Mouse (Mus musculus): ENCODE results near the gene Osbp. TPM values are rescaled to one million over a fixed set of nuclear protein-coding genes. Genes with fewer than 3 reads are reported as not detected.

Gene Osbp
- polyA plus RNA-seq, 1 experiment from 2014 or later: 6.6 TPM

- H3K9ac ChIP-seq (ENCODE audit: low read length): peak overlapping the region; percentile 54
- no peaks in the 10 kb centered on the region for H3K9me3 ChIP-seq (ENCODE audit: control insufficient read depth, low read length)
- peak overlapping the region; percentile 70 for H3K4me2 ChIP-seq (ENCODE audit: low read depth, low read length, severe bottlenecking)
- H3K36me3 ChIP-seq (ENCODE audit: control insufficient read depth, insufficient read depth, low read length): no peaks in the 10 kb centered on the region
- no peaks in the 10 kb centered on the region for H3K4me1 ChIP-seq (replicated peaks; ENCODE audit: control insufficient read depth, insufficient read depth, low read length)
- ATAC-seq (replicated peaks; ENCODE audit: low FRiP score): peak; percentile 77
- WGBS: under 1% methylated on average over 41 of the region's 41 CpGs
- peak overlapping the region; percentile 44 for H3K4me3 ChIP-seq (ENCODE audit: low read depth, low read length)
- H3K27me3 ChIP-seq (ENCODE audit: control insufficient read depth, insufficient read depth, low read length): no peaks in the 10 kb centered on the region
- peak; percentile 93 for DNase-seq (ENCODE audit: low spot score)
- no peak overlapping the region for H3K27ac ChIP-seq (ENCODE audit: low read depth, low read length)
These were observed 39.9 kb downstream of the Osbp start for GRCm38 (mm10) chr19:12005376-12006360.

GRCm38 (mm10) chr19:12006361-12006947 is 40.7 kb downstream of the Osbp start:
- WGBS: under 1% methylated on average over 17 of the region's 17 CpGs
- H3K27ac ChIP-seq (ENCODE audit: low read depth, low read length): no peak overlapping the region
- H3K9me3 ChIP-seq (ENCODE audit: control insufficient read depth, low read length): no peaks in the 10 kb centered on the region
- no peaks in the 10 kb centered on the region for H3K4me1 ChIP-seq (replicated peaks; ENCODE audit: control insufficient read depth, insufficient read depth, low read length)
- H3K4me3 ChIP-seq (ENCODE audit: low read depth, low read length): peak overlapping the region; percentile 44
- no peaks in the 10 kb centered on the region for H3K36me3 ChIP-seq (ENCODE audit: control insufficient read depth, insufficient read depth, low read length)
- peak overlapping the region; percentile 54 for H3K9ac ChIP-seq (ENCODE audit: low read length)
- DNase-seq (ENCODE audit: low spot score) (peak; percentile 55), ATAC-seq (replicated peaks; ENCODE audit: low FRiP score) (no peak)
- H3K4me2 ChIP-seq (ENCODE audit: low read depth, low read length, severe bottlenecking): peak overlapping the region; percentile 70
- no peaks in the 10 kb centered on the region for H3K27me3 ChIP-seq (ENCODE audit: control insufficient read depth, insufficient read depth, low read length)

- WGBS: 9% methylated on average over 17 of the region's 17 CpGs
- no peak for ATAC-seq (replicated peaks; ENCODE audit: low FRiP score)
- Histone ChIP-seq H3K27ac (ENCODE audit: low read depth, low read length) (no peak overlapping the region), H3K9me3 (ENCODE audit: control insufficient read depth, low read length) (no peaks in the 10 kb centered on the region), H3K9ac (ENCODE audit: low read length) (0 out of 2 replicates have a peak overlapping the region, but pooled peaks have one; percentile 2), H3K27me3 (ENCODE audit: control insufficient read depth, insufficient read depth, low read length) (no peaks in the 10 kb centered on the region), H3K4me2 (ENCODE audit: low read depth, low read length, severe bottlenecking) (peak overlapping the region; percentile 70), H3K4me1 (replicated peaks; ENCODE audit: control insufficient read depth, insufficient read depth, low read length) (no peaks in the 10 kb centered on the region), H3K36me3 (ENCODE audit: control insufficient read depth, insufficient read depth, low read length) (no peaks in the 10 kb centered on the region), H3K4me3 (ENCODE audit: low read depth, low read length) (peak overlapping the region; percentile 44)
- peak; percentile 78 for DNase-seq (ENCODE audit: low spot score)
These were observed 41.6 kb downstream of the Osbp start for GRCm38 (mm10) chr19:12007105-12007931.

- WGBS: 19% methylated on average over 17 of the region's 17 CpGs
These were observed 43.0 kb downstream of the Osbp start for GRCm38 (mm10) chr19:12008410-12009380.

GRCm38 (mm10) chr19:12009501-12010280 is 44.0 kb downstream of the Osbp start:
- no peaks in the 10 kb centered on the region for H3K4me1 ChIP-seq (replicated peaks; ENCODE audit: control insufficient read depth, insufficient read depth, low read length)
- peak overlapping the region; percentile 71 for H3K9ac ChIP-seq (ENCODE audit: low read length)
- no peaks in the 10 kb centered on the region for H3K36me3 ChIP-seq (ENCODE audit: control insufficient read depth, insufficient read depth, low read length)
- under 1% methylated on average over 24 of the region's 24 CpGs for WGBS
- H3K4me2 ChIP-seq (ENCODE audit: low read depth, low read length, severe bottlenecking): peak overlapping the region; percentile 48
- H3K27me3 ChIP-seq (ENCODE audit: control insufficient read depth, insufficient read depth, low read length): no peaks in the 10 kb centered on the region
- DNase-seq (ENCODE audit: low spot score): peak; percentile 84
- peak; percentile 22 for ATAC-seq (replicated peaks; ENCODE audit: low FRiP score)
- peak overlapping the region; percentile 90 for H3K27ac ChIP-seq (ENCODE audit: low read depth, low read length)
- peak overlapping the region; percentile 49 for H3K4me3 ChIP-seq (ENCODE audit: low read depth, low read length)
- no peaks in the 10 kb centered on the region for H3K9me3 ChIP-seq (ENCODE audit: control insufficient read depth, low read length)

More at GRCm38 (mm10) chr19:12008410-12009380, 43.0 kb downstream of the Osbp start:
- no peak overlapping the region for H3K27ac ChIP-seq (ENCODE audit: low read depth, low read length)
- no peak overlapping the region for H3K9ac ChIP-seq (ENCODE audit: low read length)
- no peak overlapping the region for H3K4me2 ChIP-seq (ENCODE audit: low read depth, low read length, severe bottlenecking)
- DNase-seq (ENCODE audit: low spot score) (no peak), ATAC-seq (replicated peaks; ENCODE audit: low FRiP score) (no peak)
- H3K9me3 ChIP-seq (ENCODE audit: control insufficient read depth, low read length): no peaks in the 10 kb centered on the region
- H3K4me1 ChIP-seq (replicated peaks; ENCODE audit: control insufficient read depth, insufficient read depth, low read length): no peaks in the 10 kb centered on the region
- no peaks in the 10 kb centered on the region for H3K27me3 ChIP-seq (ENCODE audit: control insufficient read depth, insufficient read depth, low read length)
- no peak overlapping the region for H3K4me3 ChIP-seq (ENCODE audit: low read depth, low read length)
- no peaks in the 10 kb centered on the region for H3K36me3 ChIP-seq (ENCODE audit: control insufficient read depth, insufficient read depth, low read length)

- H3K36me3 ChIP-seq (ENCODE audit: control insufficient read depth, insufficient read depth, low read length): no peaks in the 10 kb centered on the region
- H3K4me1 ChIP-seq (replicated peaks; ENCODE audit: control insufficient read depth, insufficient read depth, low read length): no peaks in the 10 kb centered on the region
- DNase-seq (ENCODE audit: low spot score): peak; percentile 88
- H3K4me3 ChIP-seq (ENCODE audit: low read depth, low read length): peak overlapping the region; percentile 49
- peak overlapping the region; percentile 90 for H3K27ac ChIP-seq (ENCODE audit: low read depth, low read length)
- WGBS: 0% methylated on average over 24 of the region's 24 CpGs
- ATAC-seq (replicated peaks; ENCODE audit: low FRiP score): peak; percentile 36
- H3K27me3 ChIP-seq (ENCODE audit: control insufficient read depth, insufficient read depth, low read length): no peaks in the 10 kb centered on the region
- no peaks in the 10 kb centered on the region for H3K9me3 ChIP-seq (ENCODE audit: control insufficient read depth, low read length)
- peak overlapping the region; percentile 48 for H3K4me2 ChIP-seq (ENCODE audit: low read depth, low read length, severe bottlenecking)
- peak overlapping the region; percentile 71 for H3K9ac ChIP-seq (ENCODE audit: low read length)
These were observed 44.6 kb downstream of the Osbp start for GRCm38 (mm10) chr19:12010281-12010771.

DNA sequence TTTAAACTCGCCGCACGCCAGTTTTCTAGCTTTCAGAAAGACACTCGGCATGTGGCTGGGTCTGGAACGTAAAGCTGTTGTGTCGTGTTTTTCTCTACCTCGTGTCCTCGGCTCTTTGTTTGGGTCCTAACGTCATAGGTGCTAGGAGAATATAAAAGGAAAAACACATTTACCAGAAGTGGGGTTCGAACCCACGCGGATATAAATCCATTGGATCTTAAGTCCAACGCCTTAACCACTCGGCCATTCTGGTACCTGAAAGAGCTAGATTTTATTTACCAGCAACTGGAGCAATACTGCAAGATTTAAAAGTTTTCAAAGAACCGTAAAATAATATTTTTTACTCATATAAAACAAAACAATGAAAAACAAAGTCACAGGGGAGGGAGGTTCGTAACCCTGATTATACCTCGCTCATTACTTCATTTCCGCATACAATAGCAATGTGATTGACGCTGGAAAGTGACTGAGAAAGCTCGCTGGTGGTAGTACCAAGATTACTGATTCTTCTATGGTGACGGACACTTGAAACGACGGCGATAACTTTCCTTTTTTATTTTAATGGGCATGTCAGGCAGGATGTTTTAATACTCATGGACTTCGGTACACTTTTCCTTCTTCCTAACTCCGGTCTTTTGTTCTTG is 45.3 kb downstream of the Osbp start:
- DNase-seq (ENCODE audit: low spot score) (peak; percentile 83), ATAC-seq (replicated peaks; ENCODE audit: low FRiP score) (peak; percentile 65)
- under 1% methylated on average over 26 of the region's 26 CpGs for WGBS
- Histone ChIP-seq H3K4me1 (replicated peaks; ENCODE audit: control insufficient read depth, insufficient read depth, low read length) (no peaks in the 10 kb centered on the region), H3K36me3 (ENCODE audit: control insufficient read depth, insufficient read depth, low read length) (no peaks in the 10 kb centered on the region), H3K9me3 (ENCODE audit: control insufficient read depth, low read length) (no peaks in the 10 kb centered on the region; the same call in 1 of the 2 replicates), H3K27ac (ENCODE audit: low read depth, low read length) (peak overlapping the region; percentile 90), H3K27me3 (ENCODE audit: control insufficient read depth, insufficient read depth, low read length) (no peaks in the 10 kb centered on the region), H3K4me3 (ENCODE audit: low read depth, low read length) (peak overlapping the region; percentile 49), H3K9ac (ENCODE audit: low read length) (peak overlapping the region; percentile 71), H3K4me2 (ENCODE audit: low read depth, low read length, severe bottlenecking) (peak overlapping the region; percentile 48)

Data from forebrain, embryonic 11.5 days (tissue).